Mouse (Mus musculus): ENCODE results near the gene Gas7.

Gene Gas7

GRCm38 (mm10) chr11:67454874-67455526 lies at the start of gene Gas7:
Gene Gas7, plus strand, starts transcription at chr11:67455437.
- DNase-seq (ENCODE audit: low read depth): no peak

GRCm38 (mm10) chr11:67414346-67414940 lies 40.8 kb upstream of the Gas7 start:
- no peak for DNase-seq (ENCODE audit: low read depth)

- DNase-seq (ENCODE audit: low read depth): no peak
Measured at GRCm38 (mm10) chr11:67423575-67423974, 31.7 kb upstream of the Gas7 start.

- DNase-seq (ENCODE audit: low read depth): peak; percentile 10
Measured at GRCm38 (mm10) chr11:67428196-67428595, 27.0 kb upstream of the Gas7 start.

- DNase-seq (ENCODE audit: low read depth): no peak
Measured at GRCm38 (mm10) chr11:67429836-67430235, 25.4 kb upstream of the Gas7 start.

- no peak for DNase-seq (ENCODE audit: low read depth)
Measured at GRCm38 (mm10) chr11:67431116-67431645, 24.1 kb upstream of the Gas7 start.

- DNase-seq (ENCODE audit: low read depth): no peak
Measured at GRCm38 (mm10) chr11:67431864-67432263, 23.4 kb upstream of the Gas7 start.

- no peak for DNase-seq (ENCODE audit: low read depth)
Measured at GRCm38 (mm10) chr11:67433763-67434162, 21.5 kb upstream of the Gas7 start.

GRCm38 (mm10) chr11:67438746-67439145 lies 16.5 kb upstream of the Gas7 start:
- DNase-seq (ENCODE audit: low read depth): no peak

GRCm38 (mm10) chr11:67445058-67445825 lies 10.0 kb upstream of the Gas7 start:
- DNase-seq (ENCODE audit: low read depth): no peak

GRCm38 (mm10) chr11:67451525-67451924 lies 3.7 kb upstream of the Gas7 start:
- no peak for DNase-seq (ENCODE audit: low read depth)

- no peak for DNase-seq (ENCODE audit: low read depth)
Measured at GRCm38 (mm10) chr11:67455527-67455981, 317 bp downstream of the Gas7 start.

- no peak for DNase-seq (ENCODE audit: low read depth)
Measured at GRCm38 (mm10) chr11:67456029-67456428, 792 bp downstream of the Gas7 start.

- DNase-seq (ENCODE audit: low read depth): no peak
Measured at GRCm38 (mm10) chr11:67458171-67458570, 2.9 kb downstream of the Gas7 start.

GRCm38 (mm10) chr11:67467132-67467531 lies 11.9 kb downstream of the Gas7 start:
- no peak for DNase-seq (ENCODE audit: low read depth)

GRCm38 (mm10) chr11:67468846-67469245 lies 13.6 kb downstream of the Gas7 start:
- no peak for DNase-seq (ENCODE audit: low read depth)

GRCm38 (mm10) chr11:67474590-67474989 lies 19.4 kb downstream of the Gas7 start:
- no peak for DNase-seq (ENCODE audit: low read depth)

GRCm38 (mm10) chr11:67479534-67479933 lies 24.3 kb downstream of the Gas7 start:
- no peak for DNase-seq (ENCODE audit: low read depth)

- no peak for DNase-seq (ENCODE audit: low read depth)
Measured at GRCm38 (mm10) chr11:67480204-67480956, 25.1 kb downstream of the Gas7 start.

- no peak for DNase-seq (ENCODE audit: low read depth)
Measured at GRCm38 (mm10) chr11:67481691-67482090, 26.5 kb downstream of the Gas7 start.

GRCm38 (mm10) chr11:67482217-67482760 lies 27.1 kb downstream of the Gas7 start:
- peak; percentile 25 for DNase-seq (ENCODE audit: low read depth)

- no peak for DNase-seq (ENCODE audit: low read depth)
Measured at GRCm38 (mm10) chr11:67488156-67488555, 32.9 kb downstream of the Gas7 start.
